Mouse (Mus musculus) Muller cell, postnatal 12 days (primary cell): ENCODE measurements at regions not wholly inside any gene's neighbourhood (a gene's known extent, or its start where the extent isn't known, plus 50 kb on each side); places are given as distances from the start of the nearest gene placed in this dataset.

Source experiments
- DNase-seq: peaks from one replicate; pipeline ENCODE4 v3.0.0-alpha.2; 2015; ENCODE audit errors: inconsistent ontology term

- no peak for DNase-seq
These were observed 70.8 kb downstream of the Toporsl start for GRCm38 (mm10) chr4:52666768-52667480.

DNA sequence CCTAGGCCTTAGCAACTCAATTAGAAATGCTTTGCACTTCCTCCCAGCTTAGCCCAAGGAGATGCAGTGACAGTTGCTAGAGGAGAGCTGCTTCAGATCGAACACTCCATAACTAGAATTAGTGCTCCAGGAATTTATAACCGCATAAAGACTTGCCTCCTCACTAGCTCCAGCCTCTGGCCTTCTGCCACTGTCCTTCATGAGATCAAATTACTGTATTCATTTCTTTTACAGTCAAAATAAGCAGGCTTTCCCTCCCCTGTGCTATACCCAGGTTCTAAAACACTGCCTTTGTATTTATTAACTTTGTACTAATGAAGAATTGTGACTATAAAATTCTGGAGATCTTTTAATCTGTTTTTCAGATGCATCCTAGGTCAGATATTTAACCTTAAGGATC, 104.8 kb upstream of the Olfr275 start:
- peak; percentile 25 for DNase-seq

DNA sequence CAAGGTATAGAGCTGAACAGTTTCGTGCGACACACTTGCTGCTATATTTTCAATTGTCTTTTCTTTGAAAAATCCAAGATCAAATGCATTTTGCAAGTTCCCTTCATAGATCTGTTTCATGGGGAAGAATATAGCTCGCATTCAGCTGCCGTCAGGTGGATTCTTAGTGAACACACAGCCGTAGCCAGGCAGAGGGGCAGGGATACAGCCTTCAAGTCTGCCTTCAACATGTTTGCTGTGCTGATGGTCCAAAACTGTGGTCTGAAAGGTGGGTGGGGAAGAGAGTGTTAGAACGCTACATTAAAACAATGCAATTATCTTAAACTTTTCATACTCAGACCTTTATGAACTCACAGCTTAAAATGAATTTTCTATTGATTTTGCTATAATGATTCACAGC, 88.2 kb upstream of the Olfr275 start:
- no peak for DNase-seq

GRCm38 (mm10) chr4:52726625-52727297, 87.6 kb upstream of the Olfr275 start:
- peak; percentile 36 for DNase-seq

- no peak for DNase-seq
These were observed 81.3 kb upstream of the Olfr275 start for GRCm38 (mm10) chr4:52733141-52733540.

DNA sequence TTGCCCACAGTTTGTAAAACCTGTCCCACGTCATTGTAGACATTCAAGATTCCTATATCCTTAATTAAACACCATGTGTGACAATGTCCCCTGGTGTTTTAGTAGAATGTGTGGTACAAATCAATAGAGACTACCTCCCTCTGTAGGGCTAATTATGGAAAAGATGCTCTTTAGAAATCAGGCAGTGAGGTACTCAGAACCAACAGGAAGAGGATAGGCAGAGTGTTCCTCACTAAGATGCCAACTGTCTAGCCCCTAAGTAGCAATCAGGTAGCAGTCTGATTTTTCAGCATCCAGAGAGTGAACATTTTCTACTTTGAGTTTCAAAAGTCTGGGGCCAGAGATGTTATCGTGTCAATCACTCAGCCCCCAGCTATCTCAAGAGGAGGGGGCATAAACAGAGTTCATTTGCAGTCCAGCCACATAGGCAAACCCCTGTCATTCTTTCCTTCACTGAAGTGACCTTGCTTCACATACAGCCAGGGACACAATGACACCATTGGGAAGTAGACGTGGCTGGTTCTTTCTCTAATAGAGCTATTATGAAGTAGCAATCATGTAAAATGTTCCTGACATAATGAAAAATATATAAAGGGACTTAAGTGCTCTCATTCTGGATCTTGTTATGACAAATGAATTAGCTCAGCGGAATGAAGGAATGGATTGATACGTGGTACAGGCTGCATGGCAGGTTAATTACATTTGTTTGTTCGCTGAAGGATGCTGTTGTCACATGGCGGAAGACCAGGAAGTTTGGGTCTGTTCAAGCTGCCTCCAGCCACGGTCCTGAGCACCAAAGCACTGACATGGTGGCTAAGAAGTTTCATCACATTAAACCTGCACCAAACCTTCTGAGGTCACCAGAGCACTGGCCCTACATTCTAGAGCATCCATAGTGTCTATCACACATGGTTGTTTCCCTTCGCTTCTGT, 74.6 kb upstream of the Olfr275 start:
- no peak for DNase-seq

DNA sequence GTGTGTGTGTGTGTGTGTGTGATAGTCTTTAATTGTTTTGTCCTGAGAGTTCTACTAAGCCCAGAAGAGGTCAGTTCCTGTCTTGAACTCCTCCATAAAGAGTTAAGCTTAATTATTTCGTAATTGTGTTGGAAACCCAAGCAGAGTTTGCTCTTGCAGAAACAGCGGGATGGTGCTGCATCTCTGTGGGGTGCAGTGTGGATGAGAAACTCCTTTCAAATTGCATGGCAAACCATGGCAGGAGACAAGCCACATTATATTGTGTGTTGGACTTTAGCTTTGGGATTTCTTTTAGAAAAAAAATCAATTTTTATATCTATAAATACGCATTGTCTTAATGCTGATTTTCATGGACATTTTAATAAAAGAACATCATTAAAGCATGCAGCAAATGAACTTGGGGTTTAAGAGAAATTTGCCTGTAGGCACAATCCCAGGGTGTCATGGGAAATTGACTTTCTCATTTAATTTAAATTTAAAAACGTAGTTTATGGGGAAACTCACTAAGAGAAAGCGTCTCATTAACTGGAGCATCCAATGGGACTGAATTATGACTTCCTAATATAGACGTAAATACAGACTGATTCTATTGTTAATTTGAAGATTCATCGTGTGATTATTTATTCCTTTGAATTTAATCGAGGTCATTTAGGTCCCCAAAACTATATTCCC, 61.4 kb upstream of the Olfr275 start:
- DNase-seq, result no peak
